Mouse (Mus musculus): ENCODE results near the gene Col15a1. TPM values are rescaled to one million over a fixed set of nuclear protein-coding genes. Genes with fewer than 3 reads are reported as not detected.

Col15a1 gene
- polyA plus RNA-seq, 1 experiment from 2014 or later = 6.4 TPM

GRCm38 (mm10) chr4:47203643-47204042 lies 4.3 kb upstream of the Col15a1 start:
- ATAC-seq (ENCODE audit: extremely low read depth, insufficient number of reproducible peaks, low FRiP score, low TSS enrichment) = no peak; the same call in 1 of the 2 replicates
- no peak overlapping the region for H3K9ac ChIP-seq
- H3K27me3 ChIP-seq (replicated peaks) = peaks cover 52% of the 10 kb centered on the region
- H3K4me1 ChIP-seq = peaks cover 36% of the 10 kb centered on the region
- WGBS = 48% methylated on average over 5 of the region's 5 CpGs
- no peaks in the 10 kb centered on the region for H3K9me3 ChIP-seq
- no peaks in the 10 kb centered on the region for H3K36me3 ChIP-seq
- no peak overlapping the region for H3K4me2 ChIP-seq
- no peak overlapping the region for H3K27ac ChIP-seq (replicated peaks)
- H3K4me3 ChIP-seq = no peak overlapping the region

- H3K4me1 ChIP-seq = peaks cover 39% of the 10 kb centered on the region
- no peaks in the 10 kb centered on the region for H3K9me3 ChIP-seq
- H3K9ac ChIP-seq = no peak overlapping the region
- ATAC-seq (ENCODE audit: extremely low read depth, insufficient number of reproducible peaks, low FRiP score, low TSS enrichment) = no peak
- no peak overlapping the region for H3K4me3 ChIP-seq
- peaks cover 74% of the 10 kb centered on the region for H3K27me3 ChIP-seq (replicated peaks)
- WGBS = 41% methylated on average over 6 of the region's 6 CpGs
- no peak overlapping the region for H3K4me2 ChIP-seq
- no peak overlapping the region for H3K27ac ChIP-seq (replicated peaks)
- H3K36me3 ChIP-seq = no peaks in the 10 kb centered on the region
These were observed 2.1 kb upstream of the Col15a1 start for GRCm38 (mm10) chr4:47205846-47206245.

- Histone ChIP-seq H3K9me3 (no peaks in the 10 kb centered on the region), H3K4me3 (peak overlapping the region; percentile 58), H3K9ac (peak overlapping the region; percentile 73), H3K27ac (replicated peaks) (no peak overlapping the region), H3K36me3 (no peaks in the 10 kb centered on the region), H3K4me1 (peaks cover 37% of the 10 kb centered on the region), H3K27me3 (replicated peaks) (peaks cover 85% of the 10 kb centered on the region), H3K4me2 (peak overlapping the region; percentile 83)
- 3% methylated on average over 40 of the region's 40 CpGs for WGBS
- no peak for ATAC-seq (ENCODE audit: extremely low read depth, insufficient number of reproducible peaks, low FRiP score, low TSS enrichment)
These were observed 545 bp downstream of the Col15a1 start for GRCm38 (mm10) chr4:47208421-47208991.

- H3K4me2 ChIP-seq = peak overlapping the region; percentile 83
- H3K27ac ChIP-seq (replicated peaks) = no peak overlapping the region
- peaks cover 27% of the 10 kb centered on the region for H3K4me1 ChIP-seq
- no peaks in the 10 kb centered on the region for H3K36me3 ChIP-seq
- H3K27me3 ChIP-seq (replicated peaks) = peaks cover 84% of the 10 kb centered on the region
- H3K4me3 ChIP-seq = no peak overlapping the region
- no peak overlapping the region for H3K9ac ChIP-seq
- no peak for ATAC-seq (ENCODE audit: extremely low read depth, insufficient number of reproducible peaks, low FRiP score, low TSS enrichment)
- no peaks in the 10 kb centered on the region for H3K9me3 ChIP-seq
- WGBS = 72% methylated on average over 7 of the region's 7 CpGs
These were observed 1.5 kb downstream of the Col15a1 start for GRCm38 (mm10) chr4:47209466-47209865.

GRCm38 (mm10) chr4:47218828-47219227 lies 10.9 kb downstream of the Col15a1 start:
- H3K36me3 ChIP-seq = no peaks in the 10 kb centered on the region
- H3K9me3 ChIP-seq = 0 out of 2 replicates have a peak, but pooled peaks cover 3% of the 10 kb centered on the region
- no peak overlapping the region for H3K4me2 ChIP-seq
- H3K27me3 ChIP-seq (replicated peaks) = no peaks in the 10 kb centered on the region
- 94% methylated on average over 1 of the region's 1 CpGs for WGBS
- H3K9ac ChIP-seq = no peak overlapping the region
- H3K4me3 ChIP-seq = no peak overlapping the region
- no peak for ATAC-seq (ENCODE audit: extremely low read depth, insufficient number of reproducible peaks, low FRiP score, low TSS enrichment)
- no peaks in the 10 kb centered on the region for H3K4me1 ChIP-seq
- no peak overlapping the region for H3K27ac ChIP-seq (replicated peaks)

- no peak for ATAC-seq (ENCODE audit: extremely low read depth, insufficient number of reproducible peaks, low FRiP score, low TSS enrichment)
- Histone ChIP-seq H3K27ac (replicated peaks) (no peak overlapping the region), H3K36me3 (no peaks in the 10 kb centered on the region), H3K4me3 (no peak overlapping the region), H3K9me3 (0 out of 2 replicates have a peak, but pooled peaks cover 3% of the 10 kb centered on the region), H3K27me3 (replicated peaks) (no peaks in the 10 kb centered on the region), H3K9ac (no peak overlapping the region), H3K4me1 (no peaks in the 10 kb centered on the region), H3K4me2 (no peak overlapping the region)
- 76% methylated on average over 10 of the region's 10 CpGs for WGBS
These were observed 11.4 kb downstream of the Col15a1 start for GRCm38 (mm10) chr4:47219393-47219792.

GRCm38 (mm10) chr4:47220544-47220943 lies 12.6 kb downstream of the Col15a1 start:
- no peak for ATAC-seq (ENCODE audit: extremely low read depth, insufficient number of reproducible peaks, low FRiP score, low TSS enrichment)
- no peak overlapping the region for H3K27ac ChIP-seq (replicated peaks)
- H3K4me2 ChIP-seq = no peak overlapping the region
- H3K4me3 ChIP-seq = no peak overlapping the region
- H3K36me3 ChIP-seq = no peaks in the 10 kb centered on the region
- 0 out of 2 replicates have a peak, but pooled peaks cover 3% of the 10 kb centered on the region for H3K9me3 ChIP-seq
- no peak overlapping the region for H3K9ac ChIP-seq
- no peaks in the 10 kb centered on the region for H3K4me1 ChIP-seq
- WGBS = 74% methylated on average over 3 of the region's 3 CpGs
- no peaks in the 10 kb centered on the region for H3K27me3 ChIP-seq (replicated peaks)

GRCm38 (mm10) chr4:47222146-47222545 lies 14.2 kb downstream of the Col15a1 start:
- Histone ChIP-seq H3K36me3 (no peaks in the 10 kb centered on the region), H3K27ac (replicated peaks) (no peak overlapping the region), H3K4me2 (no peak overlapping the region), H3K27me3 (replicated peaks) (no peaks in the 10 kb centered on the region), H3K4me3 (no peak overlapping the region), H3K9ac (no peak overlapping the region), H3K4me1 (peaks cover 6% of the 10 kb centered on the region), H3K9me3 (0 out of 2 replicates have a peak, but pooled peaks cover 3% of the 10 kb centered on the region)
- 53% methylated on average over 3 of the region's 3 CpGs for WGBS
- no peak for ATAC-seq (ENCODE audit: extremely low read depth, insufficient number of reproducible peaks, low FRiP score, low TSS enrichment)

- H3K4me2 ChIP-seq = no peak overlapping the region
- H3K27me3 ChIP-seq (replicated peaks) = no peaks in the 10 kb centered on the region
- H3K27ac ChIP-seq (replicated peaks) = no peak overlapping the region
- peaks cover 21% of the 10 kb centered on the region for H3K4me1 ChIP-seq
- WGBS = 57% methylated on average over 6 of the region's 6 CpGs
- ATAC-seq (ENCODE audit: extremely low read depth, insufficient number of reproducible peaks, low FRiP score, low TSS enrichment) = no peak
- 0 out of 2 replicates have a peak, but pooled peaks cover 3% of the 10 kb centered on the region for H3K9me3 ChIP-seq
- H3K4me3 ChIP-seq = no peak overlapping the region
- no peak overlapping the region for H3K9ac ChIP-seq
- H3K36me3 ChIP-seq = no peaks in the 10 kb centered on the region
These were observed 18.0 kb downstream of the Col15a1 start for GRCm38 (mm10) chr4:47225920-47226319.

GRCm38 (mm10) chr4:47227101-47227500 lies 19.1 kb downstream of the Col15a1 start:
- Histone ChIP-seq H3K4me2 (no peak overlapping the region), H3K27ac (replicated peaks) (peak overlapping the region; percentile 28; the same call in 1 of the 2 replicates), H3K9ac (no peak overlapping the region), H3K4me1 (peaks cover 29% of the 10 kb centered on the region), H3K4me3 (no peak overlapping the region), H3K27me3 (replicated peaks) (no peaks in the 10 kb centered on the region), H3K36me3 (no peaks in the 10 kb centered on the region), H3K9me3 (0 out of 2 replicates have a peak, but pooled peaks cover 3% of the 10 kb centered on the region)
- 60% methylated on average over 4 of the region's 4 CpGs for WGBS
- ATAC-seq (ENCODE audit: extremely low read depth, insufficient number of reproducible peaks, low FRiP score, low TSS enrichment) = no peak

- no peak overlapping the region for H3K9ac ChIP-seq
These were observed 19.8 kb downstream of the Col15a1 start for GRCm38 (mm10) chr4:47227756-47228155.

GRCm38 (mm10) chr4:47228945-47229344 lies 21.0 kb downstream of the Col15a1 start:
- no peak for ATAC-seq (ENCODE audit: extremely low read depth, insufficient number of reproducible peaks, low FRiP score, low TSS enrichment)
- no peak overlapping the region for H3K9ac ChIP-seq
- H3K27me3 ChIP-seq (replicated peaks) = no peaks in the 10 kb centered on the region
- WGBS = 76% methylated on average over 5 of the region's 5 CpGs
- H3K4me1 ChIP-seq = peaks cover 38% of the 10 kb centered on the region
- H3K4me2 ChIP-seq = no peak overlapping the region
- H3K27ac ChIP-seq (replicated peaks) = no peak overlapping the region
- no peak overlapping the region for H3K4me3 ChIP-seq
- no peaks in the 10 kb centered on the region for H3K36me3 ChIP-seq
- no peaks in the 10 kb centered on the region for H3K9me3 ChIP-seq

More at GRCm38 (mm10) chr4:47227756-47228155, 19.8 kb downstream of the Col15a1 start:
- Histone ChIP-seq H3K4me2 (no peak overlapping the region), H3K4me1 (peaks cover 34% of the 10 kb centered on the region), H3K27me3 (replicated peaks) (no peaks in the 10 kb centered on the region), H3K27ac (replicated peaks) (peak overlapping the region; percentile 33), H3K4me3 (no peak overlapping the region), H3K9me3 (0 out of 2 replicates have a peak, but pooled peaks cover 3% of the 10 kb centered on the region), H3K36me3 (no peaks in the 10 kb centered on the region)
- WGBS = 32% methylated on average over 6 of the region's 6 CpGs
- ATAC-seq (ENCODE audit: extremely low read depth, insufficient number of reproducible peaks, low FRiP score, low TSS enrichment) = no peak

Data from heart, embryonic 13.5 days (tissue).